Mouse (Mus musculus) hindbrain, embryonic 14.5 days (tissue): Measurements from ENCODE around the gene Ccdc106. TPM values are rescaled to one million over a fixed set of nuclear protein-coding genes. Genes with fewer than 3 reads are reported as not detected.

Experiments used
- ATAC-seq: fragments of 200-750 bp; cut with Nextera tagmentation; 2 replicates; pipeline ENCODE4 v1.8.0; 2017; ENCODE audit warnings: moderate number of reproducible peaks, mild to moderate bottlenecking, moderate TSS enrichment, moderate library complexity; ENCODE audit not compliant: low FRiP score
- DNase-seq: peaks from one replicate; pipeline ENCODE4 v3.0.0-alpha.2; 2015; ENCODE audit warnings: low spot score
- H3K27ac ChIP-seq: fragments of 300-500 bp; sonication (generic); 2 replicates; pipeline ENCODE4 v1.5.1; 2014; ENCODE audit warnings: mild to moderate bottlenecking, moderate library complexity
- H3K27me3 ChIP-seq: fragments of 300-500 bp; sonication (generic); 2 replicates; pipeline ENCODE4 v1.6.1; 2014; ENCODE audit warnings: mild to moderate bottlenecking, low read length, mixed read lengths; ENCODE audit not compliant: control insufficient read depth, insufficient read depth
- H3K36me3 ChIP-seq: fragments of 300-500 bp; sonication (generic); replicated peaks from 2 replicates; pipeline ENCODE4 v1.6.1; 2014; ENCODE audit not compliant: control insufficient read depth, insufficient read depth
- H3K4me1 ChIP-seq: fragments of 300-500 bp; sonication (generic); replicated peaks from 2 replicates; pipeline ENCODE4 v1.6.1; 2014; ENCODE audit warnings: antibody characterized with exemption, low read length, mixed read lengths; ENCODE audit not compliant: control insufficient read depth, insufficient read depth
- H3K4me2 ChIP-seq: fragments of 300-500 bp; sonication (generic); replicated peaks from 2 replicates; pipeline ENCODE4 v1.6.1; 2014; ENCODE audit warnings: mild to moderate bottlenecking, moderate library complexity
- H3K4me3 ChIP-seq: fragments of 300-500 bp; sonication (generic); replicated peaks from 2 replicates; pipeline ENCODE4 v1.5.1; 2014; ENCODE audit warnings: mild to moderate bottlenecking, low read length
- H3K9ac ChIP-seq: fragments of 300-500 bp; sonication (generic); 2 replicates; pipeline ENCODE4 v1.6.1; 2014
- H3K9me3 ChIP-seq: fragments of 300-500 bp; sonication (generic); 2 replicates; pipeline ENCODE4 v1.6.1; 2016; ENCODE audit warnings: low read length; ENCODE audit not compliant: control insufficient read depth
- WGBS: fragments of 180-500 bp; shearing (Covaris S2); extraction: QIAGEN DNeasy Blood & Tissue Kit; methylation state at CpG from one replicate; pipeline ENCODE4 v1.1.7; 2014; 5-methylcytosine and 5-hydroxymethylcytosine counted together
- polyA plus RNA-seq: library from polyadenylated mRNA; unstranded; fragments of >200 nt; fragmentation: Nextera tagmentation; extraction: Ambion mirVana; gene quantifications from 2 replicates; pipeline ENCODE4 v1.2.1, GENCODE M21; 2014

The Ccdc106 gene
- polyA plus RNA-seq, result 53.3 and 60.1 TPM in 2 replicates

DNA sequence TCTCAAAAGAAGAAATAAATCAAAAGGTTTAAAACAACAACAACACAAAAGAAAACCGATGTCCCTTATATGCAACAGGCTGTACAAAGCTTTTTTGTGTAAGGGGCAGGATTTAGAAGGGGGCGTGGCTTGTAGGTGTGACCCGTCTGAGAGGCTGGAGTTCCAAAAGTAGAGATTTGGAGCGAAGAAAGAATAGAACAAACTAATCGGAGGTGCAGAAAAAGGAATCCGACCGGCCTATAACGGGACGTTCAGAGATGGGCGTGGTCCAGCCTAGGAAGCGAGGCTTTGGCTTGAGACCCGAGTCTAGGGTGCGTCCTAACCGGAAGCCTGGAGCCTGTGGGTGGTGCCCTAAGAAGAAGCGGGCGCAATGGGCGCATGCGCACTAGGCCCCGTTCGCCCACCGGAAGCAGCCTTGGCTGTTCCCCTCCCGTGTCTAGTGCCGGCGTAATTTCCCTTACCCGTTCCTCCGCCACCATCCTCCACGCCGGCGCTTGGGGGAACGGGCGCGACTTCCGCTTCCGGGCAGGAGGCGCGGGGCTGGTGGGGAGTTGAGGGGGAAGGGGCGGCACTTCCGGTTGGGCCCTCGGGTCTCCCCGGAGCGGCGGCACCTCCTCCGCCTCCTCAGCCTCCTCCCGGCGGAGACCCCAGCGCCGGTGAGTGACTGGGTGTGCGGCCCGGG lies at the start of gene Ccdc106, which contains the start of gene Zfp865:
Gene Ccdc106, plus strand, starts transcription at position 554 of the 682 bp plus-strand sequence.
Gene Zfp865, plus strand, starts transcription at position 377 of the 682 bp plus-strand sequence.
- peaks cover 20% of the 10 kb centered on the region for H3K36me3 ChIP-seq
- WGBS, result under 1% methylated on average over 49 of the region's 49 CpGs
- H3K27me3 ChIP-seq, result no peaks in the 10 kb centered on the region
- peak within 1 kb of the TSS; percentile 66 for H3K4me2 ChIP-seq
- peaks cover 20% of the 10 kb centered on the region for H3K4me1 ChIP-seq
- peak; percentile 92 for ATAC-seq
- H3K27ac ChIP-seq, result peak within 1 kb of the TSS; percentile 86
- H3K9ac ChIP-seq, result peak within 1 kb of the TSS; percentile 95
- H3K4me3 ChIP-seq, result peak within 1 kb of the TSS; percentile 90
- DNase-seq, result peak; percentile 99
- H3K9me3 ChIP-seq, result no peaks in the 10 kb centered on the region

- Histone ChIP-seq H3K27me3 (no peaks in the 10 kb centered on the region), H3K9me3 (no peaks in the 10 kb centered on the region), H3K27ac (no peak within 1 kb of the TSS), H3K4me1 (no peaks in the 10 kb centered on the region), H3K4me3 (no peak within 1 kb of the TSS), H3K4me2 (no peak within 1 kb of the TSS), H3K9ac (no peak within 1 kb of the TSS), H3K36me3 (no peaks in the 10 kb centered on the region)
- 37% methylated on average over 6 of the region's 6 CpGs for WGBS
- DNase-seq (no peak), ATAC-seq (no peak)
Observed at GRCm38 (mm10) chr7:4971068-4971467, 49.3 kb upstream of the Ccdc106 start, which contains the start of gene Sbk3. Gene Sbk3, minus strand, starts transcription at chr7:4971168.

DNA sequence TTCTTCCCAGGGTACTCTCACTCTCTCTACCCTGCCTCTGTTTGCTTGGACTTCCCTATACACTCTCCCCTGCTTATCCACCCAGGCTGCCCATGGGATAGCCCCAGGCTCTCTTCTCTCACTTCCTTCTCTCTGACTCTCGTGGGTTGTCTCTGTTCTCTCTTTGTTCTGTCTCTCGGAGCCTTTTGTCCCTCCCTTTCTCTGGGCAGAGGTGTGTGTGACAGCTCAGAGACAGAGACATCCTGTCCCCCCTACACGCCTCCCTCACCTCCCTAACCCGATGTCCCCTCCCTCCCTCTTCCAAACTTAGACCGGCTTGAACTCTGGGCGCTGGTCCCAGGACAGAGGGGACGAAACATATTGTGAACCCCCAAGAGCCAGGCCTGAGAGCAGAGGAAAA lies 48.6 kb upstream of the Ccdc106 start:
- Histone ChIP-seq H3K36me3 (no peaks in the 10 kb centered on the region), H3K4me1 (no peaks in the 10 kb centered on the region), H3K27ac (no peak overlapping the region), H3K4me3 (no peak overlapping the region), H3K27me3 (no peaks in the 10 kb centered on the region), H3K9me3 (no peaks in the 10 kb centered on the region), H3K9ac (no peak overlapping the region), H3K4me2 (no peak overlapping the region)
- 34% methylated on average over 7 of the region's 7 CpGs for WGBS
- DNase-seq (no peak), ATAC-seq (no peak)

DNA sequence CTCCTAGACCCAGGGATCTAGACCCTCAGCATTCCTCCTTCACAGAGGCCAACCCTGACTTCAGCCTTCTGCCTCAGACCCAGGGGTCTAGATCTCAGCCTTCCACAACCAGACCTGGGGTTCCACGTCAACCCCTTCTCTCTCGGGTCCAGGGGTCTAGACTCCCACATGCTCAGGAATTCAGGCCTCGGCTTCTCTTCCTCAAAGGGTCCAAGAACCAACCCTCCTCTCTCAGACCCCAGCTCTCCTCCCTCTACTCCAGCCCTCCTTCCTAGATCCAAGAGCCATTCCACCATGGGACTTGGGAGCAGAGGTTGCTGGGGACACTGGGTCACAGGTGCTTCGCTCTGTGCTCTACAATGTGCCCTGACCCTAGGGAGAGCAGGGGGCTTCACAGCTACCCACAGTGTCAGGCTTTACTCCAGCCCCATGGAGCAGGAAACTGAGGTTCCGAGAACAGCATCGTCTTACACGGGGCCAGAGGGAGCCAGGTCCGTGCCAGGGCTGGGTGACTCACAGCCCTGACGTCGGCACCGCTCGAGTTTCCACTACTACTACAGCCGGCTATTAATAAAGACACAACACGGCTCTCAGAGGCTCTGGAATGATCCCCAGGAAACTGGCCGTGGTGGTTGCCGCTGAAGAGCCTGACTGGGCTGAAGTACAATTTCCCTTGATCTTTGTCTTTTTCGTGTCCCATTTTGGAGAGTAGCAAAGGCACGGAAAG lies 47.9 kb upstream of the Ccdc106 start:
- Histone ChIP-seq H3K27me3 (no peaks in the 10 kb centered on the region), H3K36me3 (no peaks in the 10 kb centered on the region), H3K4me2 (no peak overlapping the region), H3K27ac (no peak overlapping the region), H3K9me3 (no peaks in the 10 kb centered on the region), H3K4me3 (no peak overlapping the region), H3K9ac (no peak overlapping the region), H3K4me1 (no peaks in the 10 kb centered on the region)
- no peak for DNase-seq
- WGBS, result 83% methylated on average over 18 of the region's 18 CpGs
- ATAC-seq, result no peak

GRCm38 (mm10) chr7:4975455-4975854 lies 44.9 kb upstream of the Ccdc106 start:
- Histone ChIP-seq H3K27ac (no peak overlapping the region), H3K27me3 (no peaks in the 10 kb centered on the region), H3K4me1 (no peaks in the 10 kb centered on the region), H3K36me3 (no peaks in the 10 kb centered on the region), H3K9ac (no peak overlapping the region), H3K4me2 (no peak overlapping the region), H3K4me3 (no peak overlapping the region), H3K9me3 (no peaks in the 10 kb centered on the region)
- DNase-seq (no peak), ATAC-seq (no peak)
- 80% methylated on average over 4 of the region's 4 CpGs for whole genome bisulfite sequencing

DNA sequence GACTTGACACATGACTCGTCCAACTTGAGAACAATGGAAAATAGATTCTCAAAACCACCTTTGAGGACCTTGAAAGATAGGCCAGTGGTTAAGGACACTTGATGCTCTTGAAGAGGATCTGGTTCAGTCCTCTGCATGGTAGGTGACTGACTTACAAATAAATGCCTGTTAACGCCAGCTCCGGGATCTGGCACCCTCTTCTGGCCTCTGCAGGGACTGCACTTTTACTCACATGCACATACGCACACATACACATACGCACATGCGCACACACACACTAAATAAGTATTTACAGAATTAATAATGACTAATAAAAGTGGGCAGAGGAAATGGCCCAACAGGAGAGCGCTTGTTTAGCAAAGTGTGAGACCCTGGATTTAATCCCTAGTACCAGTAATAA lies 43.5 kb upstream of the Ccdc106 start:
- 94% methylated on average over 7 of the region's 7 CpGs for WGBS
- Histone ChIP-seq H3K27me3 (no peaks in the 10 kb centered on the region), H3K27ac (no peak overlapping the region), H3K9me3 (no peaks in the 10 kb centered on the region), H3K9ac (no peak overlapping the region), H3K4me2 (no peak overlapping the region), H3K4me3 (no peak overlapping the region), H3K4me1 (no peaks in the 10 kb centered on the region), H3K36me3 (no peaks in the 10 kb centered on the region)
- no peak for DNase-seq
- ATAC-seq, result no peak

DNA sequence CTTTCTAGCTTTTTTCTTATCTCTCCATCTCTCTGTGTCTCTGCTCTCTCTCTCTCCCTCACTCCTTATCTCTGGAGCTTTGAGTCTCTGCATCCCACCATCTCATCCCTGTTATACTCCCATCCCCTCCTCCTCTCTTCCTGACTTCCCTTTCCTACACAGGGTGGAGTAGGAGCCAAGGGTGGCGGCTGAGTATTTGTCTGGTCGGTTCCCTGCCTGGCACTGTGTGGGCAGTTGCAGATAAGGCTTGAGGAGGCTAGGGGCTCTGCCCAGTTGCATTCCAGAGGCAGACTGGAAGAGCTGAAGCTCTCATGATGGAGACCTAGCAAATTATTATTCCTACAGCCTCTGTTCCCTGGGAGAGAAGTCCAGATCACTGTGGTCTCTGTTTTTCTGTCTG lies 32.1 kb upstream of the Ccdc106 start:
- H3K9ac ChIP-seq, result no peak overlapping the region
- no peak overlapping the region for H3K27ac ChIP-seq
- peaks cover 3% of the 10 kb centered on the region; the same call in 1 of the 2 replicates for H3K27me3 ChIP-seq
- no peak for DNase-seq
- H3K9me3 ChIP-seq, result no peaks in the 10 kb centered on the region
- ATAC-seq, result no peak
- H3K4me3 ChIP-seq, result no peak overlapping the region
- H3K4me1 ChIP-seq, result peaks cover 5% of the 10 kb centered on the region; the same call in 1 of the 2 replicates
- WGBS, result 75% methylated on average over 2 of the region's 2 CpGs
- H3K4me2 ChIP-seq, result no peak overlapping the region
- H3K36me3 ChIP-seq, result peaks cover 12% of the 10 kb centered on the region

DNA sequence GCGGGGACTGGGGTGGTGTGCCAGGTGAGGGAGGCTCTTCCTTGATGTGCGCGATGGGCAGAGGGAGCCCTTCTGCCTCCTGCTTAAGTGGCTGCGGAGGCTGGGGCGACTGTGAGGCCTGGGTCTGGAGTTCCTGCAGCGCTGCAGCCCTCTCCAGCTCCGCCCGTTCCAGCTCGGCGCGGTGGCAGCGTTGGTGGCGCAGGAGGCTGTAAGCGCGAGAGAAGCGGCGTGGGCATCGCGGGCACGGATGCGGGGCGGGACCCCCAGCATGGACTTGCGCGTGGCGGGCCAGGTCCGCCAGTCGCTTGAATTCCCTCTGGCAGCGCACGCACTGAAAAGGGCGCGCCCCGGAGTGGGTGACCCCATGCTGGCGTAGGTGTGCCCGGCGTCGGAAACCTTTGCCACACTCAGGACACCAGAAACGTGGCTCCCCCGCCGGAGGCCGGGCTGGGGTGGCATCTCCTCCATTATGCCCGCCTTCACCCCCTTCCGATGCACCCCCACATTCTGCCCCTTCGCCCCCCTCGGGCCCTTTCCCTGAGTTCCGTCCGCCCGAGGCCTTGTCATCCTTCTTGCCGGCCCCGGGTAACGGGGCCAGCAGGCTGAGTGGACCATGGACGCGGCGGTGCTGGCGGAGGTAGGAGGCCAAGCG lies 26.9 kb upstream of the Ccdc106 start:
- H3K4me3 ChIP-seq, result peak overlapping the region; percentile 84
- peak overlapping the region; percentile 93 for H3K9ac ChIP-seq
- no peaks in the 10 kb centered on the region for H3K27me3 ChIP-seq
- peaks cover 23% of the 10 kb centered on the region for H3K36me3 ChIP-seq
- H3K9me3 ChIP-seq, result no peaks in the 10 kb centered on the region
- peak overlapping the region; percentile 83 for H3K4me2 ChIP-seq
- ATAC-seq (no peak), DNase-seq (no peak)
- WGBS, result 34% methylated on average over 55 of the region's 55 CpGs
- H3K4me1 ChIP-seq, result peaks cover 31% of the 10 kb centered on the region
- H3K27ac ChIP-seq, result no peak overlapping the region
